Mouse (Mus musculus): ENCODE measurements at regions not wholly inside any gene's neighbourhood (a gene's known extent, or its start where the extent isn't known, plus 50 kb on each side); places are given as distances from the start of the nearest gene placed in this dataset.

GRCm38 (mm10) chr13:111860931-111861330 is 52.1 kb upstream of the Map3k1 start:
- no peaks in the 10 kb centered on the region for H3K27me3 ChIP-seq (replicated peaks; ENCODE audit: control insufficient read depth, insufficient read depth, low read length)
- WGBS: 84% methylated on average over 3 of the region's 3 CpGs
- no peaks in the 10 kb centered on the region; the same call in 1 of the 2 replicates for H3K9me3 ChIP-seq (replicated peaks; ENCODE audit: control insufficient read depth, low read length)
- H3K27ac ChIP-seq (ENCODE audit: low read depth, low read length): no peak overlapping the region
- no peak for ATAC-seq
- H3K36me3 ChIP-seq (ENCODE audit: control insufficient read depth, insufficient read depth, low read length): no peaks in the 10 kb centered on the region
- no peak overlapping the region for H3K4me3 ChIP-seq (ENCODE audit: low read depth, low read length)
- DNase-seq (ENCODE audit: low spot score): no peak
- no peak overlapping the region for H3K9ac ChIP-seq (ENCODE audit: low read length)
- no peaks in the 10 kb centered on the region for H3K4me1 ChIP-seq (ENCODE audit: control insufficient read depth, insufficient read depth, low read length)
- H3K4me2 ChIP-seq (ENCODE audit: low read length): no peak overlapping the region

- no peak for DNase-seq (ENCODE audit: low spot score)
- Histone ChIP-seq H3K36me3 (ENCODE audit: control insufficient read depth, insufficient read depth, low read length) (no peaks in the 10 kb centered on the region), H3K27me3 (replicated peaks; ENCODE audit: control insufficient read depth, insufficient read depth, low read length) (no peaks in the 10 kb centered on the region), H3K4me2 (ENCODE audit: low read length) (no peak overlapping the region), H3K27ac (ENCODE audit: low read depth, low read length) (no peak overlapping the region), H3K9ac (ENCODE audit: low read length) (no peak overlapping the region), H3K4me1 (ENCODE audit: control insufficient read depth, insufficient read depth, low read length) (no peaks in the 10 kb centered on the region), H3K4me3 (ENCODE audit: low read depth, low read length) (no peak overlapping the region), H3K9me3 (replicated peaks; ENCODE audit: control insufficient read depth, low read length) (no peaks in the 10 kb centered on the region; the same call in 1 of the 2 replicates)
- no peak for ATAC-seq
- WGBS: 88% methylated on average over 8 of the region's 8 CpGs
These were observed 53.5 kb upstream of the Map3k1 start for GRCm38 (mm10) chr13:111862316-111862715.

GRCm38 (mm10) chr13:111865956-111866355 is 57.2 kb upstream of the Map3k1 start:
- Histone ChIP-seq H3K36me3 (ENCODE audit: control insufficient read depth, insufficient read depth, low read length) (no peaks in the 10 kb centered on the region), H3K4me2 (ENCODE audit: low read length) (no peak overlapping the region), H3K4me3 (ENCODE audit: low read depth, low read length) (no peak overlapping the region), H3K27ac (ENCODE audit: low read depth, low read length) (no peak overlapping the region), H3K4me1 (ENCODE audit: control insufficient read depth, insufficient read depth, low read length) (0 out of 2 replicates have a peak, but pooled peaks cover 4% of the 10 kb centered on the region), H3K9ac (ENCODE audit: low read length) (no peak overlapping the region), H3K27me3 (replicated peaks; ENCODE audit: control insufficient read depth, insufficient read depth, low read length) (no peaks in the 10 kb centered on the region), H3K9me3 (replicated peaks; ENCODE audit: control insufficient read depth, low read length) (no peaks in the 10 kb centered on the region)
- DNase-seq (ENCODE audit: low spot score) (no peak), ATAC-seq (no peak)
- WGBS: 96% methylated on average over 7 of the region's 7 CpGs

GRCm38 (mm10) chr13:111867261-111867660 is 58.5 kb upstream of the Map3k1 start:
- WGBS: 98% methylated on average over 2 of the region's 2 CpGs
- DNase-seq (ENCODE audit: low spot score): no peak
- no peak overlapping the region for H3K4me3 ChIP-seq (ENCODE audit: low read depth, low read length)

GRCm38 (mm10) chr13:111867763-111868725 is 59.3 kb upstream of the Map3k1 start:
- DNase-seq (ENCODE audit: low spot score) (peak; percentile 49), ATAC-seq (peak; percentile 26; the same call in 1 of the 2 replicates)
- Histone ChIP-seq H3K9me3 (replicated peaks; ENCODE audit: control insufficient read depth, low read length) (no peaks in the 10 kb centered on the region), H3K27me3 (replicated peaks; ENCODE audit: control insufficient read depth, insufficient read depth, low read length) (no peaks in the 10 kb centered on the region), H3K4me1 (ENCODE audit: control insufficient read depth, insufficient read depth, low read length) (0 out of 2 replicates have a peak, but pooled peaks cover 4% of the 10 kb centered on the region), H3K4me3 (ENCODE audit: low read depth, low read length) (no peak overlapping the region), H3K27ac (ENCODE audit: low read depth, low read length) (no peak overlapping the region), H3K36me3 (ENCODE audit: control insufficient read depth, insufficient read depth, low read length) (no peaks in the 10 kb centered on the region), H3K9ac (ENCODE audit: low read length) (no peak overlapping the region), H3K4me2 (ENCODE audit: low read length) (no peak overlapping the region)
- WGBS: 68% methylated on average over 31 of the region's 31 CpGs

More at GRCm38 (mm10) chr13:111867261-111867660, 58.5 kb upstream of the Map3k1 start:
- Histone ChIP-seq H3K4me2 (ENCODE audit: low read length) (no peak overlapping the region), H3K9me3 (replicated peaks; ENCODE audit: control insufficient read depth, low read length) (no peaks in the 10 kb centered on the region), H3K27ac (ENCODE audit: low read depth, low read length) (no peak overlapping the region), H3K9ac (ENCODE audit: low read length) (no peak overlapping the region), H3K27me3 (replicated peaks; ENCODE audit: control insufficient read depth, insufficient read depth, low read length) (no peaks in the 10 kb centered on the region), H3K36me3 (ENCODE audit: control insufficient read depth, insufficient read depth, low read length) (no peaks in the 10 kb centered on the region), H3K4me1 (ENCODE audit: control insufficient read depth, insufficient read depth, low read length) (0 out of 2 replicates have a peak, but pooled peaks cover 4% of the 10 kb centered on the region)
- no peak for ATAC-seq

- Histone ChIP-seq H3K4me3 (ENCODE audit: low read depth, low read length) (no peak overlapping the region), H3K27ac (ENCODE audit: low read depth, low read length) (no peak overlapping the region), H3K27me3 (replicated peaks; ENCODE audit: control insufficient read depth, insufficient read depth, low read length) (no peaks in the 10 kb centered on the region), H3K9me3 (replicated peaks; ENCODE audit: control insufficient read depth, low read length) (no peaks in the 10 kb centered on the region), H3K9ac (ENCODE audit: low read length) (no peak overlapping the region), H3K4me1 (ENCODE audit: control insufficient read depth, insufficient read depth, low read length) (0 out of 2 replicates have a peak, but pooled peaks cover 4% of the 10 kb centered on the region), H3K4me2 (ENCODE audit: low read length) (no peak overlapping the region), H3K36me3 (ENCODE audit: control insufficient read depth, insufficient read depth, low read length) (no peaks in the 10 kb centered on the region)
- no peak for DNase-seq (ENCODE audit: low spot score)
- no peak for ATAC-seq
- WGBS: 69% methylated on average over 3 of the region's 3 CpGs
These were observed 60.2 kb upstream of the Map3k1 start for GRCm38 (mm10) chr13:111868947-111869346.

- Histone ChIP-seq H3K4me1 (ENCODE audit: control insufficient read depth, insufficient read depth, low read length) (0 out of 2 replicates have a peak, but pooled peaks cover 4% of the 10 kb centered on the region), H3K9ac (ENCODE audit: low read length) (no peak overlapping the region), H3K4me3 (ENCODE audit: low read depth, low read length) (no peak overlapping the region), H3K36me3 (ENCODE audit: control insufficient read depth, insufficient read depth, low read length) (no peaks in the 10 kb centered on the region), H3K4me2 (ENCODE audit: low read length) (no peak overlapping the region), H3K9me3 (replicated peaks; ENCODE audit: control insufficient read depth, low read length) (no peaks in the 10 kb centered on the region), H3K27me3 (replicated peaks; ENCODE audit: control insufficient read depth, insufficient read depth, low read length) (no peaks in the 10 kb centered on the region), H3K27ac (ENCODE audit: low read depth, low read length) (no peak overlapping the region)
- WGBS: 24% methylated on average over 17 of the region's 17 CpGs
- DNase-seq (ENCODE audit: low spot score): peak; percentile 41
- ATAC-seq: no peak
These were observed 61.1 kb upstream of the Map3k1 start for GRCm38 (mm10) chr13:111869771-111870437.

- H3K9ac ChIP-seq (ENCODE audit: low read length): no peak overlapping the region
- ATAC-seq (no peak), DNase-seq (ENCODE audit: low spot score) (no peak)
- 86% methylated on average over 4 of the region's 4 CpGs for WGBS
- no peaks in the 10 kb centered on the region for H3K27me3 ChIP-seq (replicated peaks; ENCODE audit: control insufficient read depth, insufficient read depth, low read length)
- H3K36me3 ChIP-seq (ENCODE audit: control insufficient read depth, insufficient read depth, low read length): no peaks in the 10 kb centered on the region
- H3K4me1 ChIP-seq (ENCODE audit: control insufficient read depth, insufficient read depth, low read length): 0 out of 2 replicates have a peak, but pooled peaks cover 4% of the 10 kb centered on the region
- H3K4me3 ChIP-seq (ENCODE audit: low read depth, low read length): no peak overlapping the region
- H3K9me3 ChIP-seq (replicated peaks; ENCODE audit: control insufficient read depth, low read length): no peaks in the 10 kb centered on the region
- H3K4me2 ChIP-seq (ENCODE audit: low read length): no peak overlapping the region
- no peak overlapping the region for H3K27ac ChIP-seq (ENCODE audit: low read depth, low read length)
These were observed 61.7 kb upstream of the Map3k1 start for GRCm38 (mm10) chr13:111870505-111870904.

Data from forebrain, embryonic 14.5 days (tissue).